ENCODE assay signal across 17 mouse cellular contexts in genomic region chr14:60711161-60711560, GRCm38 (mm10). TPM values are rescaled to one million over a fixed set of nuclear protein-coding genes. Genes with fewer than 3 reads are reported as not detected.
"Had no signal": no experiment of that assay in that cellular context is flagged by ENCODE, and none has a peak within 500 bp of the region (broad histone marks: within the 10 kb centered on the region; RNA-seq: fewer than 3 reads in every experiment).

No protein-coding gene starts in this region.

- H3K9me3 ChIP-seq: kidney, embryonic 15.5 days; limb, embryonic 10.5 days; limb, embryonic 13.5 days; liver, embryonic 12.5 days; liver, embryonic 15.5 days; lung, embryonic 15.5 days; stomach, embryonic 15.5 days had no signal

- H3K27me3 ChIP-seq: kidney, embryonic 15.5 days; limb, embryonic 13.5 days; liver, embryonic 12.5 days; liver, embryonic 15.5 days; lung, embryonic 15.5 days; stomach, embryonic 15.5 days had no signal

- H3K27ac ChIP-seq: kidney, embryonic 15.5 days; limb, embryonic 10.5 days; limb, embryonic 13.5 days; liver, embryonic 12.5 days; liver, embryonic 15.5 days; lung, embryonic 15.5 days; stomach, embryonic 15.5 days had no signal

- H3K4me3 ChIP-seq: kidney, embryonic 15.5 days; limb, embryonic 10.5 days; limb, embryonic 13.5 days; liver, embryonic 12.5 days; liver, embryonic 15.5 days; lung, embryonic 15.5 days; stomach, embryonic 15.5 days had no signal

- H3K36me3 ChIP-seq: limb, embryonic 13.5 days; lung, embryonic 15.5 days; stomach, embryonic 15.5 days had no signal

- H3K4me2 ChIP-seq: kidney, embryonic 15.5 days; limb, embryonic 13.5 days; liver, embryonic 12.5 days; liver, embryonic 15.5 days; lung, embryonic 15.5 days; midbrain, embryonic 11.5 days; stomach, embryonic 15.5 days had no signal

- ATAC-seq: liver, embryonic 12.5 days had no signal

- DNase-seq: kidney, adult 8-10 months; kidney, postnatal 10 days; kidney, postnatal 36 days; liver; midbrain, embryonic 14.5 days had no signal

- H3K9ac ChIP-seq: kidney, embryonic 15.5 days; limb, embryonic 13.5 days; liver, embryonic 12.5 days; liver, embryonic 15.5 days; lung, embryonic 15.5 days; stomach, embryonic 15.5 days had no signal

RNA-seq across cellular contexts. Expression of gene C1qtnf9, which starts 56.8 kb away (rescaled TPM):
- total RNA-seq: megakaryocyte progenitor cell, adult 5-6 weeks; megakaryocyte-erythroid progenitor cell, adult 5-6 weeks had no signal
- polyA plus RNA-seq: midbrain, embryonic 11.5 days; midbrain, embryonic 14.5 days; neural tube, embryonic 11.5 days; neural tube, embryonic 14.5 days had no signal
